Mouse (Mus musculus) lung, postnatal 0 days (tissue): Measurements from ENCODE around the gene Cacna2d3.

Source experiments
- CTCF ChIP-seq: IDR thresholded peaks from 2 replicates; pipeline ENCODE4 v1.5.1; 2016; ENCODE audit warnings: antibody characterized with exemption, mild to moderate bottlenecking
- EP300 ChIP-seq: IDR thresholded peaks from 2 replicates; pipeline ENCODE4 v1.6.1; 2016; ENCODE audit warnings: antibody characterized with exemption, mild to moderate bottlenecking, control low read depth

DNA sequence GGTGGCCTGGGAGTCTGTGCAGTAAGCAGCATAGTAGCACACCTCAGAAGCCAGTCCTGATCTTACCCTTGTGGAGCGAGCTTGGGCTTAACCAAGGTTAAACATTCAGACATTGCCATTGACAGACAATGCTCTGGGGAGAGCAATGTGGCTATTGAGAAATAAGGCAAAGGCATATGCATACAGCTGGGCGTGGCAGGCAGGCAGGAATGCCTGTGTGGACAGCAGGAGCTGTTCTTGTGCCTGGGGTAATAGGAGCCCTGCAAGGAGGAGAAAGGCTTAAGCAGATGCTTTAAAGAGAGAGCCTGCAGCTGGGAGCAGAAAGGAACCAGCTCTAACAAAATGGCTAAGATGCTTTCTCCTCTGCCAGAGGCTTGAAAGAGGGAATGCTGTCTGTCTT lies 451.8 kb downstream of the Cacna2d3 start:
- no peak for TF ChIP-seq CTCF
- no peak for TF ChIP-seq EP300
